Mouse (Mus musculus): ENCODE measurements at regions not wholly inside any gene's neighbourhood (a gene's known extent, or its start where the extent isn't known, plus 50 kb on each side); places are given as distances from the start of the nearest gene placed in this dataset.

GRCm38 (mm10) chr7:64053766-64054165, 99.9 kb upstream of the Trpm1 start:
- no peak for TF ChIP-seq CTCF (IDR thresholded peaks at IDR 0.05; ENCODE audit: low read depth, low read length)
- no peak for TF ChIP-seq POLR2A (IDR thresholded peaks at IDR 0.05; ENCODE audit: insufficient read depth, low read length)

Measured in ES-Bruce4 (cell line).